Mouse (Mus musculus) kidney, postnatal 4 days (tissue): ENCODE data around the gene Col4a1.

Source experiments
- DNase-seq, 2 experiments: peaks; one replicate each; pipeline ENCODE4 v3.0.0; 2021; ENCODE audit warnings: mixed read lengths in 2 of 2

The Col4a1 gene

DNA sequence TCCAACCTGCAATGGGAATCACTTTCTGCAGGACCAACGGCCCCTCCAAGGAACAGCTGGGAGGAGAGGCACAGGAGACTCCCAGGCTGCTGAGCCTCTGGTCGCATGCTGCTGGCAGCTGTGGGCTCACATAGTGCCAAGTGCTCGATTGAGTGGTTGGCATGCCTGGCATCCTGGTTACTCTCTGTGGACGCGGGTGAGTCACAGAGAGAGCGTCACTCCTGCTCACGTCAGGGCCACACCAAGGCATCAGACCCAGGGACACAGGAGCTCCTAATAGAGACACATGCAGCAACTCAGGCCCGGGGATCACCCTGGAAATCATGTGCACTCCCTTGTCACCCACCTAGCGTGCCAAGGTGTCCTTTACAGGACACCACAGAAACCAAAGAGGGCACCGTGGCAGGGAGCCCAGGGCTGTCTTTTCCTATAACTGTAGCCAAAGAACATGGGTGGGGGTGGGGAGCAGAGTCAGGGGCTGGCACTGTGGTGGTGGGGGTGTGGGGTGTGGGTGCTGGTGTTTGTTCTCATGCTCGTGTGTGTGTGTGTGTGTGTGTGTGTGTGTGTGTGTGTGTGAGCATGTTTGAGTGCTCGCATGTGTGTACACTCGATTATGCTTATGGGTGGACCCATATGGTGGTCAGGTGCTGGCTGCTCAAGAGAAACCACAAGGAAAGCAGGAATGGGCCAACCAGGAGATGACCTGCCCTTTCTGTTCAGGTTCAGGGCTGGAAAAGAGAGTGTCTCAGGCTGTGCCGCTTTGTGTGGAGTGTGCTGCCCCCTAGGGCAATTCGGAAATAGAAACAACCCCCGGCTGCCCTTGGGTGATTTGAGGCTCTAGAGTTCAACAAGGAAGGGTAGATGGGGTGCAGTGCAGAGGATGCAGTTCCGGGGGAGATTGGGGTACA lies 139.1 kb downstream of the Col4a1 start:
- DNase-seq: peak; percentile 58 to 66

DNA sequence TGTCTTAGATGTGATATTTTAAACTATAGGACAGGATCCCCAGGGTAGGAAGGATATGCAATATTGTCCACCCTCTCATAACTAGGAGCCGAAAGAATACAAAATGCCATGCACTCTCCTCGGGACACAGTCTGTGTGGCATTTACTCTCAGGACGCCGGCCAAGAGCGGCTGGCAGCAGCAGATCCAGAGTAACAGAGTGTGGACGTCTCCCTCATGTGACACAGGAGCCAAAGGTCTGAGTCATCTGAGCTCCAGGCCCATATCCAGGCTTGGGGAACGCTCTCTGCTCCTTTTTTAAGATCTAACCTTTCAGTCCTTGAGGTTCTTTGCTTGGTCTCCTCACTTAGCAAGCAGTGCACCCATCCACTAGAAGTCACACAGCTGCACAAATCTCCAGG lies 141.1 kb downstream of the Col4a1 start:
- no peak for DNase-seq

DNA sequence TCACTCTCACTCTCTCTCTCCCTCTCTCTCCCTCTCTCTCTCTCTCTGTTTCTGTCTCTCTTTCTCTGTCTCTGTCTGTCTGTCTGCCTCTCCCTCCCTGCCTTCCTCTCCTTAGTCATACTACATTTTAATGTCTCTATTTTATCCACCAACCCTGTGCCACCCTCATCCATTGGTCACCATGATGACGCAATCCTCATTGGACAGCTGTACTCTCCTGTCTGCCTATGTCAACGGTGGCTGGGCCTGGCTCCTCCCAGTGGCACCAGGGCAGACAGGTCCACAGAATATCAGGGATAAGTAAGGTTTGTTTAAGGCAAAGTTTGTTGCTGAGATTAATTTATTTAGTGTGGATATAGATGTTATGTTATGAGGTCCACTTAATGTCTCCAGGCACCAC lies 143.2 kb downstream of the Col4a1 start:
- DNase-seq: no peak

DNA sequence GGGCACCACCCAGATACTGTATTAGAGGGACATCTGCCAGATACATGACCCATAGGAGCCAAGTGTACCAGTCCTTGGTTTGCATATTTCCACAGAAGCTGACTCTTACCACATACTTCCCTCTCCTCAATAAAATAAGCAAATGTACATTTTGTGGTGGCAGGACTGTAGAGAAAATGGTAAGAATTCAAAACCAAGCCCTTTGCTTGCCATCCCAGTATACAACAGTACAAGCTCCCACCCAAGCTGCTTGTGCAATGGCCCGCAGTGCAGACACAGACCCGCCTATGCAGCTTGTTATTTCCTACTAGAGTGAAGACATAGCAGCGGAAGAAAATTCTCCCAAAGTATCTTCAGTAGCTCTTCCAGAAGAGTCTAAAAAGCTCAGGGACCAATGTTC lies 143.8 kb downstream of the Col4a1 start:
- no peak for DNase-seq

DNA sequence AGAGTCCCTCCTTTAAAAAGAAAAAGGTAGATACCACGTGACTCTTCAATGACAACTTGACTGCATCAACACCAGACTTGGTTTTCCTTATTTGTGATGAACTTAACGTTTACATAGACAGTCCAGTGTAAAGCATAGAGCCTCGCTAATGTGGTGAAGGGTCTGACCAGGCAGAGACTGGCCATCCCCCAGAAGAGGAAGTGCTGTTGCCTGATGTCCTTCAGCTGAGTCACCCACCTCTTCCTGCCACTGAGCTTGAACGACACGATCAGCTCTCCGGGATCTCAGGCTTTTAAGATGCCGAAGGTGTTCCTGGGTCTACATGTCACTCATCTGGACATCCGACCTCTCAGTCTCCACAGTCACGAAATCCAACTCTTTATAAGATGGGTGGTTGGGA lies 144.7 kb downstream of the Col4a1 start:
- no peak for DNase-seq

- DNase-seq: no peak
Observed at GRCm38 (mm10) chr8:11165592-11165991, 147.0 kb downstream of the Col4a1 start.

GRCm38 (mm10) chr8:11156319-11156692 lies 156.3 kb downstream of the Col4a1 start:
- DNase-seq: no peak

- peak; percentile 23 to 36 for DNase-seq
Observed at GRCm38 (mm10) chr8:11155579-11156318, 156.9 kb downstream of the Col4a1 start.

GRCm38 (mm10) chr8:11150268-11150667 lies 162.4 kb downstream of the Col4a1 start:
- no peak for DNase-seq

- no peak for DNase-seq
Observed at GRCm38 (mm10) chr8:11149201-11149810, 163.3 kb downstream of the Col4a1 start.

DNA sequence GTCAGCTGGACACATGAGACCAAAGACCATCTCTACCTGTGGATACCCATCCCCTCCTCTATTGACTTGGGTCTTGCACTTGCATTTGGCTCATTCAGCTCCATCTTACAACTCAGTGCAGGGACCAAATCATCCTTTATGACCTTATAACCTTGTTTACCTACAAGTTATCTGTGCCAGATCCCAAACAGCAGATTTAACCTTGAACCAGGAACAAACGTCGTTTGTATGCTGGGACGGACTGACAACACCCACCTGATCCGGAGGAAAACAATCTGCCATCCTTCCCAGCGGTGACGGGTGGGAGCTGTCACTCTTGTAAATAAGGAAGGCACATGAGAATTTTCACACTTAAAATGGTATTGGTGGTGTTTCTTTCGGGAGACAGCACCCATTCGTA lies 163.8 kb downstream of the Col4a1 start:
- DNase-seq: no peak
